Mouse (Mus musculus) fibroblast of lung, adult 2 months (primary cell): ENCODE results near the gene Ccl17.

Source experiments
- DNase-seq: peaks from one replicate; pipeline ENCODE4 v3.0.0-alpha.2; 2011; ENCODE audit warnings: low read depth

The Ccl17 gene

DNA sequence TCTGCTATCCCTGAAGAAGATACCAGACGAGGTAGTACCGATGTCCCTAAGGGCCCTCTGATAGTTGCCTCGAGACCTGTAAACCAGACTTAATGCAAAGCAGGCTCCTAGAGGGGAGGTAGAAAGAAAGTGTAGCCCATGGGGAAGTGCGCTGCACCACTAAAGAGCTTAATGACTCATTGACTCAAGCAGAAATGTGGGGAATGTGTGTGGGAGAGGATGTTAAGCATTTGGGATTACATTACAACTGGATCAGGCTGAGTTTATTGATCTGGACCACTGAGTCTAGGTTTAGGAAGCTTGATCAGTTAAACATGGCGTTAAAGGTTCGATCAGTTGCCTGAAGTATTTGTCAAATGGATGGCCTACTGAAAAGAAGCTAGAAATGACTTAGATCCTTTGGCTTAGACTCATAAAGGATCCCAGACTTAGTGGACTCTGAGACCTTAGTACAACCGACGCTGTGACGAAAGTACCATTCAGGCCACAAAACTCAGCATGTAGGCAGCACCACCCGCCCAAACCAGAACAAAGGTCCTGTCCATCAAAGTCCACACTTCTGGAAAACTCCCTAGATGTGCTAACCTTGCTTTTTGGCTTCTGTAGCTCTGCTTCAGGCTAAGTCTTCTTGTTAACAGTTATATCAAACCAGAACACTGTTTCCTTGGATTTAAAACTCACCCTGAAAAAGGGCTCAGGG, 20.8 kb upstream of the Ccl17 start:
- no peak for DNase-seq

DNA sequence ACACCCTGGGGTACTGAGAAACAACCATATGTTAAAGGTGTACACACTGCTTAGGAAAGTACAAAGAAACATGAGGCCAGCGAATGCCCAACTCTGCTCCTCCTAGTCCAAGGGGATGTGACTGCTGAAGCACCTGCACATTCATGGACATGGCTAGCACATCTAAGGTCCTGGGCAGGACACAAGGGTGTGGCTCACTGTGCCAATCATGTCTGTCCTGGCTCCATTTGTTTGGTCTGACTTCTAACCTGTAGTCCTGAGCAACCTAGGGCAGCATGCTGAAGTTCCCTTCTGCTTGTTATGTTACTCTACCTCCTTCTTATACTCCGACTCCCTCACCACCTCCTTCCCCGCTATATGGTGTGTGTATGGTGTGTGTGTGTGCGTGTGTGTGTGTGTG, 15.9 kb upstream of the Ccl17 start:
- DNase-seq: no peak

DNA sequence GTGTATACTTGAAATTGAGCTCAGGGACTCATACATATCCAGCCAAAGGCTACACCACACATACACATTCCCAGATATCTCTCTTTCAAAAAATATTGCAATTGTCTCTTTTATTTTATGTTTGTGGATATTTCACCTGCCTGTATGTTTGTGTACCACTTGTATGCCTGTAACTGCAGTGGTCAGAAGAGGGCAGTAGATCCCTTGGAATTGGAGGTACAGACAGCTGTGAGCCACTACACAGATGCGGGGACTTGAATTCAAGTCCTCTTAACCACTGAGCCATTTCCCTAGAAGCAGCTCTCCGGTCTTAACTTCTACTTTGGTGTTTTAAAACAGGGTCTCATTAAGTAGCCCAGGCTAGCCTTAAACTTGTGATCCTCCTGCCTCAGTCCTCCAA, 15.5 kb upstream of the Ccl17 start:
- no peak for DNase-seq

DNA sequence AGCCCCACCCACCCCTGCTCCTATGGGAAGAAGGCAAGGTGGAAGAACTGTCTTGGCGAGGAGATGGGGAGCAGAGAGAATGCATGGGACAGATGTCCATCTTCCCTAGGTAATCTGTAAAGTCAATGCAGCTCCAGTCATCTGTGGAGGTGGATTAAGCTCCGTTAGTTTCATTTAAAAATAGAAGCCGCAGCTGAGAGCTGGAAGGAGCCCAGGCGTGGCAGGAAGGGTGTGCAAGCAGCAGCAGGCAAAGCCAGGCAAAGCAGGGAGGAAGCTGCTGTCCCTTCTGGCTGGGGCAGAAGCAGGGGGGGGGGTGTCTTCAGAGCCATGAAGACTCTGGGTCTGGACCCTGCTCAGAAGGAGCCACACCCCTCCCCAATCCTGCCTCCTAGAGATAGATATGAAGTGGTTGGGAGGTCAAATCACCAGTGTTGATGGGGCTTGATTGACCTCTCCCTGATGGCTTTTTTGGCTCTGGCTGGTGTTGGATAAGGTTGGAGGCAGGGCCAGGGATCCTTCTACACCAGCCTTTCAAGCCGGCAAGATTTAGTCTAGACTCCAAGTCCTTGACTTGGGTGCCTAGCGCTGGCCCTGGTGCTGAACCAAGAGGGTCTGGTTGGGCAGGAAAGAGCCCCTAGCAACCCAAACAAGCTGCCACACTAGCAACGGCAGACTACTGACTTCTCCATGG, 9.8 kb upstream of the Ccl17 start:
- no peak for DNase-seq

DNA sequence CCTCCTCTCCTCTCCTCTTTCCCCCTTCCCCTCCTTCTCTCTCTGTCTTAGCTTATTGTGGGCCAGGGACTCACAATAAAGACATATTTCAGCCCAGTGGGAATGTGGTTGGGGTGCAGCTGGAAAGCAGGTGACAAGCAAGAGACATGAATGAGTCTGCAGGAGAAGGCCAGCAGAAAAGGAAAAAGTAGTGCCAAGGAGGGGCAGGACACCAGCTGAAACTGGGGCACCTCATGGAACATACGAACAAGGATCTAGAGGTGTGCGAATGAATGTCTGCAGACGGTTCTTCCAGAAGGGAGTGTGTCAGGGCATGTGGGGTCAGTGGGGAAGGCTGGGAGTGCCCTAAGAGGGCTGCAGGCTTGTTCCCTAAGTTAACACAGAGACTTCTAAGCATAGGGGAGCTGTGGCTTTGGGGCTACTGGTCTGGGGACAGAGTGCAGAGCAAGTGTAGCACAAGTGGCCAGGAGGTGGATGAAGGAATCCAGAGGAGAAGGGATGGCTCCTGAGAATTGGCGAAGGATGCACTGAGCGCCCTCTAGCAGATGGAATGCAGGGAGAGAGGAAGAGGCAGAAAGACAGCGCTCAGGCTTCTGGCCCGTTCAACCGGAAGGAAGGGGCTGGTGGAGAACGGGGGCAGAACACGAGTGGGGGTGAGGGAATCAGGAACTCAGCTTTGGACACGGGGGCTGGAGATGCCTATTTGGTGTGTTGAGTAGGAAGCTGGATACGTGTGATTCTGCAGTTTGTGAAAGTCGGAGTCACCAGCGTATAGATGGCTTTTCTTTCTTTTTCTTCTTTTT, 8.8 kb upstream of the Ccl17 start:
- DNase-seq: no peak

DNA sequence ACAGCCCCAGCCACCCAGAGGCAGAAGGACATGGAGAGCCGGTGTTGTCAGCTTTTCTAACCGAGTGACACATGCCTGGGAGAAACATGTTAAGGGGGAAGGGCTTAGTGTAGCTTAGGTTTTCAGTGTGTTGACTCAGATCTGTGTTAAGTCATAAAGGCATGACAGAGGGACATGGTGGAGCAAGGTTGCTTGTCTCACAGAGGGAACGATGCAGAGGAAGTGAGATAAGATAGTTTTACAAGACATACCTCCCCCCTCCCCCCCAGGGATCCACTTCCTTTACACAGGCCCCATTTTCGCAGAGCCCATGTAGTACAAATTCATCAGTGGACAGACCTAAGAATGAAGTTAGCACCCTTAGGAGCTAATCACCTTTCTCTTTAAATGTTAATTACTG, 7.9 kb upstream of the Ccl17 start:
- no peak for DNase-seq

DNA sequence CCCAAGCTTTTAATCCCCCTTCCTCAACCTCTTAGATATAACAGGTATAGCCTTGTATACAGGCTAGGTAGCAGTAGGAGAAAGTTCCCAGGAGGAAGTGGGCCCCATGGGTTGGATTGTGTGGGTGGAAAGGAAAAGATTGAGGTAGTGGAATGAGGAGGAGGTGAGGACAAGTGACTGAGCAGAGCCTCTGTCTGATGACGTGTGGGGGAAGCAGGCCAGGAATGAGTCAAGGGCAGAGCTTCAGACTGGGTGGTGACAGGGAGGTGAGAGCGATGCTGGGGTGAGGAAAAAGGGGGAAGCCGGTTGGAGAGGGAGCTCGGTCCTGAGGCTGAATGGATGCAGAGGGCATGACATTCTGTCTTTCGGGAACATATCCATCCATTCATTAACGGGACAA, 6.7 kb upstream of the Ccl17 start:
- DNase-seq: no peak

DNA sequence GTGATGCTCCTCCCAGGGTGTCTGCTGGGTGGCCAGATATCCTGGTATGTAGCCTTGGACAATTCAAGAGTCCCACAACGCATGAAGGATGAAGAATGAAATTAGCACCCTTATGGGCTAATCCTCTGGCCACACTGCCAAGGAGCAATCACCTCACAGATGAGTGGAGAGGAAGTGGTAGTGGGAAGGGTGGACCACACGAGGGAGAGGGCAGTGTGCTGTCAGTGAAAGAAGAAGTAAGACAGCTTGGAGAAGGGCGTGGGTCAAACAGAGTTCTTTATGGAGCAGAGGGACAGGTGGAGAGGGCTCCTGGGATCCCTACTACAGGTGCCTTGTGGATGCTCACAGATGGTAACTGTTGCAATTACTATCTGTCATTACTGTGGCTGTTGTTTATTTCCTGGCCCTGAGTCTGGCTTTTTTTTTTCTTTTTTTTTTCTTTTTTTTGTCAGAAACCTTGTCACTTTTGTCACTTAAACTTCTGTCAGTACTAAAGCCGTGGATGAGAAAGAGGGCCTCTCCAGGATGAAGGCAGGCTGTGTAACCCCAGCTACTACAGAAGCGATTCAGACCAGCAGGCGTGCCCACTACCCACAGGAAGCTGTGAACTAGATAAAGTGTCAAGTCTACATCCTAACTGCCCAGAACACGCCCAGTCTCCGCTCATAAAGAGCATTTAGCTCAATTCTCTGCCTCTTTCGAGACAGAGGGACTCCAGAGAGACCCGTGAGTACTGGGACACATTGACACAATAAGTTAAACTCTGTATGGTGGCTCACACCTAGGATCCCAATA, 5.5 kb upstream of the Ccl17 start:
- DNase-seq: no peak

DNA sequence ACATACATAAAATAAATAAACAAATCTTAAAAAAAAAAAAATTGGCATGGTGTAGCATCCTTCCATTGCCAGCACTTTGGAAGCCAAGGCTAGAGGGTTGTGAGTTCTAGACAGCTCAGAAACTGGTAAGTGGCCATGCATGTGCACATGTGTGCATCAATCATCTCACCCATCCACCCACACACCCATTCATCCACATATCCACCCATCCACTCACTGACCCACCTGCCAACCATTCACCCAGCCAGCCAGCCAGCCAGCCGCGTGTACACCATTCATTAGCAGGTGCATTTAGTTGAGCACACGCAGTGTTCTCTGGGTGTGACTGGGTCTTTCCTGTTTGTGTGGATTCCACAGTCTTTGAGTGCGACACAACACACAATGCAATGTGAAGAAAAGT, 4.4 kb upstream of the Ccl17 start:
- DNase-seq: no peak

DNA sequence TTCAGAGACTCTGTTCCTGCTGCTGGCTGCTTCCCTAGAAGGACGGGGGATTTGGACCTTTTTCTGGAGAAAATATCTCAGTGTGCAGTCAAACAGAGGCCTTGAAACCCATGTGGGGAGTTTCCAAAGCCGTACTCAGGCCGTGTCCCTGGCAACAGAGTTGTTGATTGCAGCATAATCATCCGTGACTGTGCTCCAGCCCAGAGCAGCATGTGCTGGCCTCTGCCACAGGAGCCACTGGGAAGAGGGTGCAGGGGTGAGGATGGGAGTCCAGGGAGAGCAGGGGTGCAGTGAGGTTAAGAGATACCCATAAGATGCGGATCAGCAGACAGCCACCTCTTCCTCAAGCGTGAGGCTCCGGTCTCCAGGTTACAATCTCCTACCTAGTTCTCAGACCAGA, 2.7 kb upstream of the Ccl17 start:
- peak; percentile 50 for DNase-seq

DNA sequence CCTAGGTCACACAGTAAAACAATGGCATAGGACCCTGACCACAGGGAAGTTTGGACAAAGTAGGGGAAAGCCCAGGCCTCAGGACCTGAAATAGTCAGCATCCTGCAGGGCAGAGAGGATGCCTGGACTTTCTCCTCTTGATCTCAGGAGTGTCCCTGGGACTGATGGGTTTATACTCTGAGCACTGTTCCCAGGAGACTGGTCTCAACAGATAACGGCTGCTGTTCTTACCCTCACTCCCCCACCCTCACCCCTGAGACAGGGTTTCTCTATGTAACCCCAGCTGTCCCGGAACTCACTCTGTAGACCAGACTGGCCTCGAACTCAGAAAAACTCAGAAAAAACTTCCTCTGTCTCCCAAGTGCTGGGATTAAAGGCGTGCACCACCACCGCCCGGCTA, 1.9 kb upstream of the Ccl17 start:
- DNase-seq: no peak

DNA sequence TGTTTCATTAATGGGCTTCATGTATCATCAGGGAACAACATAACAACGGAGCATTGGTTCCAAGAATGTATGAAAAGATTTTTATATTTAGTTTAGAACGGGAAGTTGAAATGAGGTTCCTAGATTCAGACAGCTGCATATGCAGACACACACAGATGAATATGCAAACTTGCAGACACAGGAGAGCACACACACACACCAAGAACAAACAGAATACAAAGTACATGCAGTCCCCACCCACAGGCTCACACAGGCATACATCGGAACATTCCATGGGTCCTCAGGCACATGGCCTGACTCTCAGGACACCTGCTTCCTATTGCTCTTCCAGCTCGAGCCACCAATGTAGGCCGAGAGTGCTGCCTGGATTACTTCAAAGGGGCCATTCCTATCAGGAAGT, 602 bp downstream of the Ccl17 start:
- DNase-seq: no peak

DNA sequence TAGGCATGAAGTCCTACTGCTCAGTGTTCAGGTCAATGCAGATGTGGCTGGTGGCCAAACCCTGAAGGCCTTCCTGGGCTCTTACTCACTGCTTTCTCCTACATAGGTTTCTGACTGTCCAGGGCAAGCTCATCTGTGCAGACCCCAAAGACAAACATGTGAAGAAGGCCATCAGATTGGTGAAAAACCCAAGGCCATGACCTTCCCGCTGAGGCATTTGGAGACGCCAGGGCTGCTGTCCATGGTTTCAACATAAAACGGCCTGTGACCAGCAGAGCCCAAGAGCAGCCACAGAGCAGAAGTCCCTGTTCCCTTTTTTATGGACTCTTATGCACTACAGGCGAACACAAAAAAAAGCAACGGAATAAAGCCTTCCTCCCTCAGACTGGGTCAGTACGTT, 1.4 kb downstream of the Ccl17 start:
- no peak for DNase-seq

DNA sequence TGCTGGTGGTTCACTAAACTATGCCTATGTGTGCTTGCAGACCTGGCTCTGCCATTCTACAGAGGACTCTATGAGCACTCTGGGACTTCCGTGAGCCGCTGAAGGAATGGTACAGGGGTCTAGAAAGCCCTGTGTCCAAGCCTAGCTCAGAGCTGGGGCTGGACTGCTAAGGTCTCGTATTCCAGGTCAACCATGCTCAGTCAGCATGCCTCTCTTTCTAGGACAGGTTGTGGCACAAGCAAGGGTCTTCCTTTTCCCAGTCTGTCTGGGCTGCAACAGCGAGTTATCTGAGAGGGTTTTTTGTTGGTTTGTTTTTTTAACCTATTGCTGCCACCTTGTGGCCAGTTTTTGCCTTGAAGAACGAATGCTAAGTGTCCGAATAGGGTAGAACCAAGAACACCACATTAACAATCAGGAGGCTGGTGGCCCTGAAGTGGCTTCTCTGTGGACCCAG, 2.4 kb downstream of the Ccl17 start:
- peak; percentile 63 for DNase-seq

DNA sequence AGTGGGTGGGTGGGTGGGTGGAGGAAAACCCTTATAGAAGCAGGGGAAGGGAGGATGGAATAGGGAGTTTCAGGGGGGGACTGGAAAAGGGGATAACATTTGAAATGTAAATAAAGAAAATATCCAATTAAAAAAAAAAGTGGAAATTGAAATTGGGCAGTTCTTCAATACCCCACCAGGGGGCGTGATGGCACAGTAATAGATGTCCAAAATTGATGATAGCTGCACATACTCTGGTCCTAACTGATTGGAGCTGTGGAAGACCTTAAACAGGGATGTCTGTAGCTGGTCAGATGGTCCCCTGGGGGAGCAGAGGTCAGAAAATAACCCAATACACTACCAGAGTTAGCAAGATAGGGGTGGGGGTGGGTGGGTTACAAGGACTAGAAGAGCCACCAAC, 4.3 kb downstream of the Ccl17 start:
- DNase-seq: no peak

DNA sequence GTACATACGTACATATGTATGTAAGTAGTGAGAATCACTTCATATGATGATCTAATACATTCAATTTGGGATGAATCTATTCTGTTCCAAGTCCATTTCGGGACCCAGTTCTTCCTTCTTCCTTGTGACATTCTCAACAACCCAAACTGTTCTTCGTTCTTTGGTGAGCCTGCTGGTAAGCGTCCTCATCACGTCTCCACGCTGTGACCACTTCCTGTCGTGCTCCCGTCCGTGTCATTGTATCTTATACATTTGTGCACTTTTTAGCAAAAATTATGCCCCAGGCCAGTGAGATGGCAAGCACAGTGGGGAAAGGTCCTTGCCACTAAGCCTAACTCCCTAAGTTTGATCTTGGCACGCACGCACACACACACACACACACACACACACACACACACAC, 7.7 kb downstream of the Ccl17 start:
- no peak for DNase-seq

DNA sequence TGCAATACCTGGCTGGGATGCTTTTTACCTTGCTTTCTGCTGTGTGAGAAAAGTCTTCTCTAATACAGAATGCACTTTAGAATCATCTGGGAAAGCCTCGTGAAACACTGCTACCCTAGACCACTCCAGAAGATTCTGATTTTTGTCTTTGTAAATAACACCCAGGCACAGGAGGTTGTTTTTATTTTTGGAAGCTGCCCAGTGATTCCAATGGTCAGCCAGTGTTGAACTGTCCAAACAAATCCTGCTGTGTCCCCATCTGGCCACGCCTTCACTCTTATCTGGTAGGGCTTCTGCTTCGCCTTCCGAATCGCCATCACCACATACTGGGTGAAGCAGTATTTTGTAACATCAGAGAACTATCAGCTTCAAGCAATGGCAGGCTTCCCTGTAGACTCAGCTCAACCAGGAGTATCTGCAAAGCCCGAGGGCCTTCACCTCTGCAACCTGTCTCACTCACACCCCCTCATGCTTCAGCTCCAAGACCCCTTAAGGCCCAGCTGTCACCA, 9.5 kb downstream of the Ccl17 start:
- DNase-seq: no peak

DNA sequence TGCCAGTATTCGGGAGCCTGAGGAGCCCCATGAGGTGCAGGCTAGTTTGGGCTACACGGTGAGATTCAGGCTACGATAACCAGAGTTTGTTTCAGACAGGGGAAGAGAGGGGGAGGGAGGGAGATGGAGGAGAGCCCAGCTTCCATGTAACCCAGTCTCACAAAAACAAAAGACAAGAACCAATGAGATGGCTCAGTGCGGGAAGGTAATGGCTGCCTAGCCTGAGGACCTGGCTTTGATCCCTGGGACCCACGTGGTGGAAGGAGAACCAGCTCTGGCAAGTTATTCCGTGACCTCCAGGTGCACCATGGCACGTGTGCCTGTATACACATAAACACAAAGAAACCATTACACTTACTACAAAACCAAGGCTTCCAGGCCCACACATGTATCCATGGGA, 10.3 kb downstream of the Ccl17 start:
- no peak for DNase-seq

DNA sequence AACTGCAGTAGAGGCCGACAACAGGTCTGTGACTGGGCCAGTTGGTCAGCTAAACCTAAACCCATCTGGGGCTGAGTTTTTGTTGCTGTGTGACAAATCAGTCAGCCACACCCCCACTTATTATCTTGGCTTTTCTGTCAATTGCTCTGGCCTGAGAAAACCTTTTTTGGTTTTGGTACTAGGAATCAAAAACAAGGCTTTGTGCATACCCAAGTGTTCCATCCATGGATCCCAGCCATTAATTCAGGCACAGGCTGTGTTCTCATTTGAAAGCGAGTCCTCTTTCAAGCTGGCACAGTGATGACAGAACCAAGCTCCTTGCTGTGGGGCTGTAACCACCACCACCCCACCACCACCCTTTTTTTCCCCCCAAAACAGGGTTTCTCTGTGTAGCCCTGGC, 11.1 kb downstream of the Ccl17 start:
- no peak for DNase-seq

DNA sequence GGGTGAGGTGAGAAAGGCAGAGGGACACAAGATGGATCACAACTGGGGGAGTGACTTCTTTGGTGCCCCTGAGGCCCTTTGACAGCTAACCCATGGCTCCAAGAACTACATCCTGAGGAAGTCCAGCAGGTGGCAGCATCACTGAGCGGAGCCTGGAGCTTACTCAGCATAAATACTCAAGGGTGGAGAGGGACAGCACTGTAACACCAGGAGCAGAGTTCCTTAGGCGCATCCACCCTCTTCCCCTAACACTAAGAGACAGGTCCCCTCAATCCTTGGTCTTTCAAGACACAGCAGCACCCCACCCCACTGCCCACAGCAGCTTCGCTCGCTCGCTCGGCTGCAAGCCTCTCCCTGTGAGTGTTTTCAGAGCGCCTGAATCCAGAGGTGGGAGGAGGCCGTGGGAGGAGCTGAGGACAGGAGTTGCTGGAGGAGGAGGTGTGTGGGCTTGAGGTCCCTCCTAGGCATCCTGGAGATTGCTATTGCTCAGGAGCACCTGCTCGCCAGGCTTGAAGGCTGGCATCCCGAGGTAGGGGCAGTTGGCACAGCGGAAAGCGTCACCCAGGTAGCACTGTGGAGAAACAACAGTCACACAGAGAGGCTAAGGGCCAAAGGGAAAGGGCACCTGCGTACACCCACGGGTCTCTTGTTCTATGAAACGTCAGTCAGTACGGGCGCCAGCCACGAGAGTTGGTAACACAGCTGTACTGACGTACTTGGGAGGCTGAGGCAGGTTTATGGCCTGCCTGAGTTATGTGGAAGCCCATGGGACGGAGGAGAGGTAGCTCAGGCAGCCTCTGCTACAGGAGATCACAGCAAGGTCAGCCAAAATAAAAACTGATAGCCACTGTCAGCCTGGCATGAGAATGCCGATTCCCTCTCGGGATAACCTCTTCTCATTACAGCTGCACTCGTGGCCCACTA, 12.6 kb downstream of the Ccl17 start:
- DNase-seq: peak; percentile 30

DNA sequence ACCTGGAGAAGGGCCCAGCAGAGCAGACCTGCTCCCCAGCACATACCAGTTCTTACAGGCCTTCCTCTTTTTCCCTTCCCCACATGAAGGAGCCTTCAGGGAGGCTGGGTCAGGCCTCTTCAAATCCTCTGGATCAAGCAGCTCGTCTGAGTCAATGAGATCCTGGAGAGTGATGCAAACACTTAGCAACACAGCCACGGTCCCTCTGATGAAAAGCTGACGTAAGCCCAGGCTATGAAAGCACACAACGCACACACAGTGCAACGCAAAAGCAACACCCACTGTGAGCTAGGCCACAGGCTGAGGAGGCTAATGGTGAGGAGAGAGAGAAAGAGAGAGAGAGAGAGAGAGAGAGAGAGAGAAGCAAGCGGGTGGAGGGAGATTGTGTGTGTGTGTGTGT, 14.9 kb downstream of the Ccl17 start:
- DNase-seq: no peak
